Mouse (Mus musculus) left cerebral cortex, postnatal 10 days (tissue): Measurements from ENCODE around the gene Marcks. TPM values are rescaled to one million over a fixed set of nuclear protein-coding genes. Genes with fewer than 3 reads are reported as not detected.
"Not testable (repeated sequence)": the region's sequence is repeated elsewhere in the genome, so short reads cannot be mapped to it uniquely, and the experiment has no call there.

Experiments used
- DNase-seq, 2 experiments: peaks; one replicate each; pipeline ENCODE4 v3.0.0; 2021 to 2022; ENCODE audit warnings: low spot score in 2 of 2, mixed read lengths in 1 of 2; ENCODE audit errors: extremely low spot score in 1 of 2
- intact Hi-C: fragments of 180-260 bp; cut with DNase I; formaldehyde crosslinking; loops from one replicate; pipeline ENCODE4 v1.15.1; 2025
- total RNA-seq, 2 experiments: library from RNA; stranded (reverse); gene quantifications; 2 replicates each; pipeline ENCODE4 v1.2.3; 2021

The Marcks gene
- total RNA-seq, 2 experiments from 2014 or later: 342 to 346 TPM

GRCm38 (mm10) chr10:37090411-37090810, 48.3 kb downstream of the Marcks start:
- intact Hi-C loops: no loop called here

GRCm38 (mm10) chr10:37084071-37084470, 54.6 kb downstream of the Marcks start:
- intact Hi-C loops, DNase-seq: not testable (repeated sequence)

More at GRCm38 (mm10) chr10:37090411-37090810, 48.3 kb downstream of the Marcks start:
- DNase-seq: no peak

Other genes starting within 250 kb of the Marcks start
- 100 to 1,000 TPM; 124 to 125 TPM for gene Hdac2, start 164.4 kb downstream of the Marcks start, total RNA-seq